Mouse (Mus musculus) heart, adult 2 months (tissue): ENCODE measurements at regions not wholly inside any gene's neighbourhood (a gene's known extent, or its start where the extent isn't known, plus 50 kb on each side); places are given as distances from the start of the nearest gene placed in this dataset.

Experiments
- DNase-seq, 2 experiments: peaks; one replicate each; pipeline ENCODE4 v3.0.0; 2021
- H3K27ac ChIP-seq: fragments of 200-600 bp; 2 replicates; pipeline ENCODE4 v1.8.1; 2022
- H3K27me3 ChIP-seq: fragments of 200-500 bp; 2 replicates; pipeline ENCODE4 v1.6.1; 2012; ENCODE audit warnings: mild to moderate bottlenecking, low read length, inconsistent platforms, mixed read lengths; ENCODE audit not compliant: control insufficient read depth, insufficient read depth
- H3K36me3 ChIP-seq: fragments of 200-500 bp; 2 replicates; pipeline ENCODE4 v1.6.1; 2012; ENCODE audit warnings: low read length, inconsistent platforms; ENCODE audit not compliant: control insufficient read depth, insufficient read depth
- H3K4me1 ChIP-seq: fragments of 200-500 bp; 2 replicates; pipeline ENCODE4 v1.6.1; 2011; ENCODE audit warnings: low read length; ENCODE audit not compliant: control insufficient read depth, insufficient read depth
- H3K4me3 ChIP-seq: fragments of 200-600 bp; 2 replicates; pipeline ENCODE4 v1.8.1; 2022
- H3K79me2 ChIP-seq: fragments of 200-500 bp; replicated peaks from 2 replicates; pipeline ENCODE4 v1.6.1; 2012; ENCODE audit warnings: mild to moderate bottlenecking, inconsistent platforms, low read length, moderate library complexity, mixed read lengths; ENCODE audit not compliant: control insufficient read depth, insufficient read depth
- H3K9ac ChIP-seq: fragments of 200-500 bp; 2 replicates; pipeline ENCODE4 v1.6.1; 2012; ENCODE audit warnings: low read depth, mild to moderate bottlenecking, control low read depth, inconsistent platforms, low read length, mixed read lengths
- CTCF ChIP-seq: fragments of 200-600 bp; IDR thresholded peaks from 2 replicates; pipeline ENCODE4 v1.8.1; 2022; ENCODE audit warnings: antibody characterized with exemption, mild to moderate bottlenecking, moderate library complexity
- EP300 ChIP-seq: fragments of 200-500 bp; IDR thresholded peaks from 2 replicates; pipeline ENCODE4 v1.6.1; 2011; ENCODE audit warnings: low read depth, low read length, control low read depth; ENCODE audit not compliant: insufficient read depth
- POLR2A ChIP-seq: fragments of 200-500 bp; IDR thresholded peaks from 2 replicates; pipeline ENCODE4 v1.6.1; 2011; ENCODE audit warnings: mild to moderate bottlenecking, low read depth, low read length, control low read depth; ENCODE audit not compliant: insufficient read depth
- WGBS: fragments of 180-500 bp; shearing (Covaris S2); methylation state at CpG from one replicate; pipeline ENCODE4 v1.1.7; 2018; 5-methylcytosine and 5-hydroxymethylcytosine counted together
- intact Hi-C: fragments of 180-260 bp; cut with DNase I; formaldehyde crosslinking; loops from one replicate; pipeline ENCODE4 v1.15.1; 2025

- Histone ChIP-seq H3K4me1 (no peaks in the 10 kb centered on the region), H3K9ac (no peak overlapping the region), H3K27ac (no peak overlapping the region), H3K4me3 (no peak overlapping the region), H3K27me3 (0 out of 2 replicates have a peak, but pooled peaks cover 2% of the 10 kb centered on the region), H3K36me3 (no peaks in the 10 kb centered on the region), H3K79me2 (no peaks in the 10 kb centered on the region)
- WGBS, result 37% methylated on average over 3 of the region's 3 CpGs
- no peak for DNase-seq
- TF ChIP-seq EP300 (no peak), POLR2A (no peak), CTCF (no peak)
- intact Hi-C loops, result no loop called here
These were observed 65.2 kb downstream of the Slc30a10 start for GRCm38 (mm10) chr1:185519811-185520210.

DNA sequence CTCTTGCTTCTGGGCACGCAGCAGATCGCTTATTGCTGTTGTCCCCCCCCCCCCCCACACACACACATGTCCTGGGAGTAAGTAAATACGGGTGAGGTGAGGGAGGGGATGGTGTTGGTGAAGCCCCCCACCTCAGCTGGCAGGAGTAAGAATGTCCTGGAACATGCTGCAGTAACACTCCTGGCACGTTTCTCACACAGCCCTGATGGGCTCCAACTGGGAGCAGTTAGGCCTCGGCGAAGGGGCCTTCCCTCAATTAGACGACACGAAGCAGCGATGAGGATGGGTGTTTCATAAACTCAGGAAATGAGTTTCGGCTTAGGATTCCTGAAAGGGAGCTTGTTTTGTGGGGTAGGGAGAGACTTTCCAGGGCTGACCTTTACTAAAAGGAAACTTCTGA lies 69.4 kb downstream of the Slc30a10 start:
- Histone ChIP-seq H3K27me3 (0 out of 2 replicates have a peak, but pooled peaks cover 2% of the 10 kb centered on the region), H3K4me1 (no peaks in the 10 kb centered on the region), H3K9ac (no peak overlapping the region), H3K79me2 (no peaks in the 10 kb centered on the region), H3K27ac (no peak overlapping the region), H3K36me3 (no peaks in the 10 kb centered on the region), H3K4me3 (no peak overlapping the region)
- WGBS, result 64% methylated on average over 10 of the region's 10 CpGs
- intact Hi-C loops, result no loop called here
- no peak for DNase-seq
- TF ChIP-seq EP300 (no peak), POLR2A (no peak), CTCF (no peak)

- H3K27ac ChIP-seq, result no peak overlapping the region
- no peaks in the 10 kb centered on the region for H3K27me3 ChIP-seq
- no peak overlapping the region for H3K4me3 ChIP-seq
- H3K36me3 ChIP-seq, result no peaks in the 10 kb centered on the region
- TF ChIP-seq EP300, result no peak
- no peak for TF ChIP-seq CTCF
- TF ChIP-seq POLR2A, result no peak
- intact Hi-C loops, result no loop called here
- WGBS, result 87% methylated on average over 5 of the region's 5 CpGs
- DNase-seq, result no peak
- no peak overlapping the region for H3K9ac ChIP-seq
- no peaks in the 10 kb centered on the region; the same call in 1 of the 2 replicates for H3K4me1 ChIP-seq
- H3K79me2 ChIP-seq, result no peaks in the 10 kb centered on the region
These were observed 78.8 kb downstream of the Slc30a10 start for GRCm38 (mm10) chr1:185533471-185533870.

- 81% methylated on average over 1 of the region's 1 CpGs for WGBS
- Histone ChIP-seq H3K4me1 (no peaks in the 10 kb centered on the region; the same call in 1 of the 2 replicates), H3K79me2 (no peaks in the 10 kb centered on the region), H3K9ac (no peak overlapping the region), H3K4me3 (no peak overlapping the region), H3K27ac (no peak overlapping the region), H3K27me3 (no peaks in the 10 kb centered on the region), H3K36me3 (no peaks in the 10 kb centered on the region)
- TF ChIP-seq CTCF (no peak), EP300 (no peak), POLR2A (no peak)
- intact Hi-C loops, result no loop called here
- DNase-seq, result no peak
These were observed 79.5 kb downstream of the Slc30a10 start for GRCm38 (mm10) chr1:185534129-185534528.

GRCm38 (mm10) chr1:185535321-185535720 lies 80.7 kb downstream of the Slc30a10 start:
- Histone ChIP-seq H3K79me2 (no peaks in the 10 kb centered on the region), H3K27me3 (no peaks in the 10 kb centered on the region), H3K27ac (no peak overlapping the region), H3K36me3 (no peaks in the 10 kb centered on the region), H3K4me3 (no peak overlapping the region), H3K4me1 (no peaks in the 10 kb centered on the region; the same call in 1 of the 2 replicates), H3K9ac (no peak overlapping the region)
- TF ChIP-seq CTCF (no peak), EP300 (0 out of 2 replicates have a peak, but pooled peaks have one; percentile 29), POLR2A (no peak)
- intact Hi-C loops, result no loop called here
- peak in 1 of 2 experiments; percentile 35 for DNase-seq
- 61% methylated on average over 6 of the region's 6 CpGs for WGBS

DNA sequence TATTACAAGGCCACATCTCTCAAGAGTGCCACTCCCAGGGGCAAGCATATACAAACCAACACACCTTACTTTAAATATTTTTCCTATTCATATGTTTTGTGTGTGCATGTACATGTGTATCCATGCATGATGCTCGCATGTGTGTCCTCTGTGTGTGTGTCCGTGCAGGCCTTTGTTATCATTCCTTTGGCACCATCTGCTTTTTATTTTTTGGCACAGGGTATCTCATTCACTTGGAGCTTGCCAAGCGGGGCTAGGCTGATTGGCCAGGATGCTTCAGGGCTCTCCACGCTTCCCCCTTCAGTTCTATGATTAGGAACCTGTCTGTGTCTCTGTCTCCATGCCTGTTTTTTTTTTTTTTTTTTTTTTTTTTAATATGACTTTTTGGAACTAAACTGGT lies 82.6 kb downstream of the Slc30a10 start:
- H3K27ac ChIP-seq, result no peak overlapping the region
- no peak for TF ChIP-seq CTCF
- TF ChIP-seq EP300, result no peak
- TF ChIP-seq POLR2A, result no peak
- H3K36me3 ChIP-seq, result no peaks in the 10 kb centered on the region
- no peak overlapping the region for H3K9ac ChIP-seq
- intact Hi-C loops, result no loop called here
- H3K79me2 ChIP-seq, result no peaks in the 10 kb centered on the region
- H3K4me3 ChIP-seq, result no peak overlapping the region
- no peaks in the 10 kb centered on the region; the same call in 1 of the 2 replicates for H3K4me1 ChIP-seq
- no peak for DNase-seq
- no peaks in the 10 kb centered on the region for H3K27me3 ChIP-seq
- 78% methylated on average over 4 of the region's 4 CpGs for WGBS
